Mouse (Mus musculus): Measurements from ENCODE around the gene Ltbp1. TPM values are rescaled to one million over a fixed set of nuclear protein-coding genes. Genes with fewer than 3 reads are reported as not detected.

Gene Ltbp1
- total RNA-seq, 2 experiments from 2014 or later: 7.7 to 7.8 TPM

GRCm38 (mm10) chr17:75000066-75000465 lies 5.3 kb upstream of the Ltbp1 start:
- no peak for DNase-seq (ENCODE audit: extremely low spot score in 1 of 2, low spot score in 1 of 2)

- DNase-seq (ENCODE audit: extremely low spot score in 1 of 2, low spot score in 1 of 2): peak; percentile 68 to 86
Observed at GRCm38 (mm10) chr17:75004820-75005219, 548 bp upstream of the Ltbp1 start.

GRCm38 (mm10) chr17:75005685-75006680 lies 615 bp downstream of the Ltbp1 start:
- DNase-seq (ENCODE audit: extremely low spot score in 1 of 2, low spot score in 1 of 2): peak in 1 of 2 experiments; percentile 29

- DNase-seq (ENCODE audit: extremely low spot score in 1 of 2, low spot score in 1 of 2): no peak
Observed at GRCm38 (mm10) chr17:75010955-75011354, 5.6 kb downstream of the Ltbp1 start.

- DNase-seq (ENCODE audit: extremely low spot score in 1 of 2, low spot score in 1 of 2): no peak
Observed at GRCm38 (mm10) chr17:75013211-75013610, 7.8 kb downstream of the Ltbp1 start.

- DNase-seq (ENCODE audit: extremely low spot score in 1 of 2, low spot score in 1 of 2): no peak
Observed at GRCm38 (mm10) chr17:75013868-75014267, 8.5 kb downstream of the Ltbp1 start.

- no peak for DNase-seq (ENCODE audit: extremely low spot score in 1 of 2, low spot score in 1 of 2)
Observed at GRCm38 (mm10) chr17:75014601-75015356, 9.4 kb downstream of the Ltbp1 start.

GRCm38 (mm10) chr17:75015546-75015945 lies 10.2 kb downstream of the Ltbp1 start:
- DNase-seq (ENCODE audit: extremely low spot score in 1 of 2, low spot score in 1 of 2): no peak

GRCm38 (mm10) chr17:75017423-75017822 lies 12.1 kb downstream of the Ltbp1 start:
- DNase-seq (ENCODE audit: extremely low spot score in 1 of 2, low spot score in 1 of 2): peak in 1 of 2 experiments; percentile 32

GRCm38 (mm10) chr17:75018142-75018541 lies 12.8 kb downstream of the Ltbp1 start:
- no peak for DNase-seq (ENCODE audit: extremely low spot score in 1 of 2, low spot score in 1 of 2)

GRCm38 (mm10) chr17:75020026-75020425 lies 14.7 kb downstream of the Ltbp1 start:
- no peak for DNase-seq (ENCODE audit: extremely low spot score in 1 of 2, low spot score in 1 of 2)

GRCm38 (mm10) chr17:75020619-75021018 lies 15.3 kb downstream of the Ltbp1 start:
- DNase-seq (ENCODE audit: extremely low spot score in 1 of 2, low spot score in 1 of 2): no peak

GRCm38 (mm10) chr17:75027358-75028131 lies 22.2 kb downstream of the Ltbp1 start:
- DNase-seq (ENCODE audit: extremely low spot score in 1 of 2, low spot score in 1 of 2): peak; percentile 14 to 28

GRCm38 (mm10) chr17:75033356-75033755 lies 28.0 kb downstream of the Ltbp1 start:
- DNase-seq (ENCODE audit: extremely low spot score in 1 of 2, low spot score in 1 of 2): no peak

GRCm38 (mm10) chr17:75033872-75034615 lies 28.7 kb downstream of the Ltbp1 start:
- no peak for DNase-seq (ENCODE audit: extremely low spot score in 1 of 2, low spot score in 1 of 2)

- DNase-seq (ENCODE audit: extremely low spot score in 1 of 2, low spot score in 1 of 2): no peak
Observed at GRCm38 (mm10) chr17:75036881-75037280, 31.5 kb downstream of the Ltbp1 start.

GRCm38 (mm10) chr17:75039017-75039416 lies 33.6 kb downstream of the Ltbp1 start:
- DNase-seq (ENCODE audit: extremely low spot score in 1 of 2, low spot score in 1 of 2): no peak

- no peak for DNase-seq (ENCODE audit: extremely low spot score in 1 of 2, low spot score in 1 of 2)
Observed at GRCm38 (mm10) chr17:75049366-75049969, 44.1 kb downstream of the Ltbp1 start.

GRCm38 (mm10) chr17:75051440-75051925 lies 46.1 kb downstream of the Ltbp1 start:
- no peak for DNase-seq (ENCODE audit: extremely low spot score in 1 of 2, low spot score in 1 of 2)

Measured in layer of hippocampus, postnatal 25 days (tissue).